8 mouse cellular contexts compared by ENCODE assay signal in the genomic region with DNA sequence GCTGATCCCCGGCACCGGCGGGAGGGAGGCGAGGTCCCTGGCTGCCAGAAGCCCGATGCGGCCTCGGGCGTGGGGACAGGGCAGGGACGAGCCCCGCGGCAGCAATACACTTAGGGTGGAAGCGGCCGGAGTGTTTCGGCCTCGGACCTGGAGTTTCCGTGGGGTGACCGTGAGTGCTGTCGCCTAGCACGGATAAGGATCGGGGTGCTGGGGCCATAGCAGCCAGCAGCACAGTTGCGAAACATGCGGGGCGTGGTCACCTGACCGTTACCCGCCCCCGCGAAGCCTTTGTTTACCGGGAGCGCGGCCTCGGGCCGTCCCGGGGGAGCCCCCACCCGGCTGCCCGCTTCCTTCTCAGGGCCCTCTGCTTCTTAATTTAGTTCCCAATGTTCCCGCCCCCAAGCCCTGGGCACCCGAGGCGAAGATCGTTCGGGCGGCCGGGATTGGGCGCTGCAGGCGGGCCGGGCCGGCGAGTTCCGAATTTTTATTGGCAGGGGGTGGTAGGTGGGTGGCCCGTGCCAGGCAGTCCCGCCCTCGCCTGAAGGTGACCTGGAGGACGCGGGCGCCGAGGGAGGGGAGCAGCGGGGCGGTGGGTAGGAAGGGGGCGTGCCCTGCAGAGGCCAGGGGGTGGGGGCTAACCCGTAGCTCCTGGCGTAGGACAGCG. TPM values are rescaled to one million over a fixed set of nuclear protein-coding genes. Genes with fewer than 3 reads are reported as not detected.
DNase-seq lines count a peak whose midpoint lies in the region; ATAC-seq and TF ChIP-seq lines count a peak whose summit lies in the region.

No protein-coding gene starts in this region.

- peak overlapping the region; percentile 59 for H3K27ac ChIP-seq in MEL (ENCODE audit: control insufficient read depth, low read depth, low read length)
- peak overlapping the region; percentile 80 for H3K27ac ChIP-seq in cerebellum, adult 2 months (ENCODE audit: insufficient read depth, low read length)
- H3K27ac ChIP-seq in hindbrain, embryonic 10.5 days, result peak overlapping the region; percentile 98
- peak overlapping the region; percentile 100 for H3K27ac ChIP-seq in lung, postnatal 0 days (ENCODE audit: low read length)

- no peaks in the 10 kb centered on the region for H3K9me3 ChIP-seq in MEL (replicated peaks; ENCODE audit: insufficient read depth, low read length)
- H3K9me3 ChIP-seq in hindbrain, embryonic 10.5 days, result 0 out of 2 replicates have a peak, but pooled peaks cover 5% of the 10 kb centered on the region
- no peaks in the 10 kb centered on the region for H3K9me3 ChIP-seq in lung, postnatal 0 days (ENCODE audit: low read length)

- peaks cover 0 to 15% of the 10 kb centered on the region in 2 experiments; a peak in 2 of 4 replicates for H3K36me3 ChIP-seq in MEL (ENCODE audit: control insufficient read depth in 1 of 2, insufficient read depth in 2 of 2, low read length in 2 of 2)
- H3K36me3 ChIP-seq in hindbrain, embryonic 10.5 days, result peaks cover 16% of the 10 kb centered on the region
- H3K36me3 ChIP-seq in lung, postnatal 0 days (ENCODE audit: insufficient read depth, low read length), result no peaks in the 10 kb centered on the region

- TF ChIP-seq POLR2A in MEL (IDR thresholded peaks at IDR 0.05; ENCODE audit: control insufficient read depth in 1 of 2, insufficient read depth in 1 of 2, low read depth in 1 of 2, low read length in 2 of 2, poor library complexity in 1 of 2), result peak in 1 of 2 experiments; percentile 38; a peak in 1 of 4 replicates
- TF ChIP-seq POLR2A in cerebellum, adult 2 months (IDR thresholded peaks at IDR 0.05; ENCODE audit: borderline replicate concordance, insufficient read depth, low read length), result no peak

- DNase-seq in MEL (ENCODE audit: low read depth, low spot score), result peak; percentile 93
- peak; percentile 92 to 94 for DNase-seq in cerebellum, adult 2 months
- DNase-seq in forelimb bud, embryonic 11.5 days (ENCODE audit: low read depth, low spot score), result peak; percentile 89
- DNase-seq in hindbrain, embryonic 10.5 days (ENCODE audit: low spot score), result peak; percentile 93
- DNase-seq in layer of hippocampus, adult 9-11 months, result peak; percentile 93
- DNase-seq in lung, postnatal 0 days (ENCODE audit: low spot score), result peak; percentile 98
- peak; percentile 90 for DNase-seq in ovary, postnatal 14 days (ENCODE audit: low spot score)
- peak; percentile 94 for DNase-seq in thymus, postnatal 14 days

- ATAC-seq in lung, postnatal 0 days, result peak; percentile 86

- H3K27me3 ChIP-seq in MEL (ENCODE audit: control insufficient read depth in 1 of 2, insufficient read depth in 2 of 2, low read length in 2 of 2), result no peaks in the 10 kb centered on the region
- H3K27me3 ChIP-seq in cerebellum, adult 2 months (ENCODE audit: control insufficient read depth, insufficient read depth, low read length), result no peaks in the 10 kb centered on the region
- H3K27me3 ChIP-seq in hindbrain, embryonic 10.5 days (ENCODE audit: insufficient read depth, poor library complexity, severe bottlenecking), result no peaks in the 10 kb centered on the region
- H3K27me3 ChIP-seq in lung, postnatal 0 days (replicated peaks; ENCODE audit: insufficient read depth, low read length), result no peaks in the 10 kb centered on the region

- TF ChIP-seq CTCF in MEL (IDR thresholded peaks at IDR 0.05 in 2 of 3, conservative IDR thresholded peaks at IDR 0.05 in 1 of 3; ENCODE audit: control insufficient read depth in 1 of 3, insufficient read depth in 1 of 3, low read depth in 2 of 3, low read length in 3 of 3, poor library complexity in 1 of 3, severe bottlenecking in 1 of 3), result no peak
- TF ChIP-seq CTCF in cerebellum, adult 2 months (IDR thresholded peaks at IDR 0.05; ENCODE audit: borderline replicate concordance, insufficient read depth, low read depth, low read length), result no peak
- TF ChIP-seq CTCF in lung, postnatal 0 days (IDR thresholded peaks at IDR 0.05), result no peak

- TF ChIP-seq RAD21 in MEL (IDR thresholded peaks at IDR 0.05; ENCODE audit: low read depth, low read length), result no peak

- H3K9ac ChIP-seq in MEL (ENCODE audit: control insufficient read depth, low read depth, low read length, poor library complexity, severe bottlenecking), result peak overlapping the region; percentile 73
- H3K9ac ChIP-seq in lung, postnatal 0 days (replicated peaks; ENCODE audit: low read depth), result peak overlapping the region; percentile 99

- peak overlapping the region; percentile 60 for H3K4me2 ChIP-seq in lung, postnatal 0 days (replicated peaks; ENCODE audit: low read depth, low read length)

- no peak for TF ChIP-seq EP300 in MEL (IDR thresholded peaks at IDR 0.05; ENCODE audit: low read depth in 1 of 2, low read length in 2 of 2)
- peak; percentile 40; the same call in 1 of the 2 replicates for TF ChIP-seq EP300 in lung, postnatal 0 days (IDR thresholded peaks at IDR 0.05)

- peaks cover 7 to 8% of the 10 kb centered on the region in 2 experiments for H3K4me1 ChIP-seq in MEL (ENCODE audit: control insufficient read depth in 1 of 2, insufficient read depth in 2 of 2, low read length in 2 of 2)
- no peaks in the 10 kb centered on the region for H3K4me1 ChIP-seq in cerebellum, adult 2 months (ENCODE audit: control insufficient read depth, insufficient read depth, low read length)
- H3K4me1 ChIP-seq in hindbrain, embryonic 10.5 days (replicated peaks), result peaks cover 6% of the 10 kb centered on the region; the same call in 1 of the 2 replicates
- no peaks in the 10 kb centered on the region for H3K4me1 ChIP-seq in lung, postnatal 0 days (ENCODE audit: insufficient read depth, low read depth, low read length)

- peak overlapping the region; percentile 67 to 82 for H3K4me3 ChIP-seq in MEL (ENCODE audit: control insufficient read depth in 1 of 2, insufficient read depth in 1 of 2, low read depth in 2 of 2, low read length in 2 of 2)
- peak overlapping the region; percentile 84 for H3K4me3 ChIP-seq in cerebellum, adult 2 months (replicated peaks; ENCODE audit: insufficient read depth, low read depth, low read length)
- H3K4me3 ChIP-seq in hindbrain, embryonic 10.5 days, result peak overlapping the region; percentile 87
- H3K4me3 ChIP-seq in lung, postnatal 0 days (ENCODE audit: low read depth, low read length), result peak overlapping the region; percentile 95

- no peaks in the 10 kb centered on the region; the same call in 1 of the 2 replicates for H3K79me2 ChIP-seq in MEL (ENCODE audit: control insufficient read depth, insufficient read depth, low read length, poor library complexity)

- WGBS in cerebellum, adult 2 months, result under 1% methylated on average over 61 of the region's 61 CpGs
- under 1% methylated on average over 61 of the region's 61 CpGs for WGBS in hindbrain, embryonic 10.5 days
- WGBS in lung, postnatal 0 days, result under 1% methylated on average over 59 of the region's 61 CpGs

TF ChIP-seq in MEL, 35 proteins besides CTCF, POLR2A, EP300 and RAD21:
- TF ChIP-seq TAL1 (IDR thresholded peaks at IDR 0.05; ENCODE audit: low read length) (no peak), MAZ (IDR thresholded peaks at IDR 0.05; ENCODE audit: low read depth, low read length) (peak; percentile 72), ZC3H11A (IDR thresholded peaks at IDR 0.05; ENCODE audit: low read depth, low read length) (no peak), ETS1 (IDR thresholded peaks at IDR 0.05; ENCODE audit: low read depth, low read length) (no peak), MEF2A (IDR thresholded peaks at IDR 0.05; ENCODE audit: extremely low read depth, insufficient replicate concordance, low read depth, low read length, poor library complexity, severe bottlenecking) (0 out of 2 replicates have a peak, but pooled peaks have one; percentile 44), USF2 (IDR thresholded peaks at IDR 0.05; ENCODE audit: borderline replicate concordance in 1 of 2, insufficient read depth in 1 of 2, low read depth in 1 of 2, low read length in 2 of 2) (no peak), SIN3A (IDR thresholded peaks at IDR 0.05; ENCODE audit: low read length) (peak; percentile 73; the same call in 1 of the 2 replicates), BHLHE40 (IDR thresholded peaks at IDR 0.05; ENCODE audit: borderline replicate concordance, low read depth, low read length) (0 out of 2 replicates have a peak, but pooled peaks have one; percentile 16), ZNF384 (IDR thresholded peaks at IDR 0.05; ENCODE audit: low read depth, low read length) (no peak), USF1 (IDR thresholded peaks at IDR 0.05; ENCODE audit: low read depth, low read length) (peak; percentile 65), GATA1 (IDR thresholded peaks at IDR 0.05; ENCODE audit: low read depth, low read length) (no peak), NRF1 (IDR thresholded peaks at IDR 0.05; ENCODE audit: insufficient read depth, low read depth, low read length, poor library complexity, severe bottlenecking) (no peak), ZMIZ1 (IDR thresholded peaks at IDR 0.05; ENCODE audit: low read depth, low read length) (no peak), MYB (IDR thresholded peaks at IDR 0.05; ENCODE audit: low read depth, low read length) (0 out of 2 replicates have a peak, but pooled peaks have one; percentile 25), GABPA (IDR thresholded peaks at IDR 0.05; ENCODE audit: low read depth, low read length) (no peak), RCOR1 (IDR thresholded peaks at IDR 0.05; ENCODE audit: low read depth, low read length) (no peak), HCFC1 (IDR thresholded peaks at IDR 0.05; ENCODE audit: low read depth, low read length) (peak; percentile 49)

RNA-seq across cellular contexts. Expression of a gene that starts 0.5 kb away (rescaled TPM):
- total RNA-seq in MEL (2012; rRNA removed), result 1.8 and 3.4 TPM in 2 replicates
- polyA plus RNA-seq in MEL (2012; ENCODE audit: insufficient read depth in 1 of 2, insufficient read length in 2 of 2, low read depth in 1 of 2, low replicate concordance in 2 of 2, missing spikeins in 1 of 2), result 1 to 10 TPM in 1 of 2 experiments, not detected in 1; 2.5 TPM
- polyA plus RNA-seq in cerebellum, adult 2 months (2012; rRNA removed), result 26.6 and 27.0 TPM in 2 replicates
- 24.2 and 31.4 TPM in 2 replicates for polyA plus RNA-seq in hindbrain, embryonic 10.5 days (2016; fragmentation: Nextera tagmentation; extraction: Ambion mirVana)
- polyA plus RNA-seq in lung, postnatal 0 days (2015; fragmentation: Nextera tagmentation; extraction: Ambion mirVana), result 49.7 and 58.7 TPM in 2 replicates

RNA-seq across cellular contexts. Expression of a gene that starts 43.0 kb away (rescaled TPM):
- 12.7 and 13.3 TPM in 2 replicates for total RNA-seq in MEL (2012; rRNA removed)
- polyA plus RNA-seq in MEL (2012; ENCODE audit: insufficient read depth in 1 of 2, insufficient read length in 2 of 2, low read depth in 1 of 2, low replicate concordance in 2 of 2, missing spikeins in 1 of 2), result 10 to 100 TPM in 1 of 2 experiments, not detected in 1; 23.2 TPM
- polyA plus RNA-seq in cerebellum, adult 2 months (2012; rRNA removed), result 27.1 and 32.9 TPM in 2 replicates
- polyA plus RNA-seq in hindbrain, embryonic 10.5 days (2016; fragmentation: Nextera tagmentation; extraction: Ambion mirVana), result 35.9 and 39.7 TPM in 2 replicates
- polyA plus RNA-seq in lung, postnatal 0 days (2015; fragmentation: Nextera tagmentation; extraction: Ambion mirVana), result 6.4 and 7.8 TPM in 2 replicates

Comparison
In these comparisons a context has a peak if more than half of its experiments do, and no peak if none do; other contexts are left out.
1. Peak in every context shown above with its lines: DNase-seq, ATAC-seq, H3K4me3 ChIP-seq and H3K27ac ChIP-seq.